Mouse (Mus musculus) lung, adult 18-20 months (tissue): ENCODE measurements around the gene Tmem116.
"Not testable (repeated sequence)": the region's sequence is repeated elsewhere in the genome, so short reads cannot be mapped to it uniquely, and the experiment has no call there.

Source experiments
- DNase-seq, 2 experiments: peaks; one replicate each; pipeline ENCODE4 v3.0.0; 2022; ENCODE audit warnings: mixed read lengths in 2 of 2

Tmem116 gene

DNA sequence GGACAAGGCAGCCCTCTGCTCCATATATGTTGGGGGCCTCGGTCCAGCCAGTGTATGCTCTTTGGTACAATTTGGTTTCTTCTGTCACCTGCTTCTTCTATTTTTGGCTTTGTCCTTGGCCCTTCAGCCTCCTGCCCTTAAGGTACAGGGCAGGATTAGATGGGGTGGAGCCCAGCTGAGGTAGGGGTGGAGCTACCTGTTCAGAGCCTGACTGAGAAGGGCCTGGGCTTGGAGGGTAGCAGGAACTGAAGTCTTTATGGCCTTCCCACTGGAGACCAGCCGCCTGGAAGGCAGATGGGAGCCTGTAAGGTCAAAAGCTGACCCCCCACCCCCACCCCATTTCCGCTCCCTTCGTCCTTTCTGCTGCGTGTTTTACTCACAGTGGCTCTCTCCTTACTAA is 11.3 kb downstream of the Tmem116 start:
- DNase-seq: peak; percentile 72 to 78

DNA sequence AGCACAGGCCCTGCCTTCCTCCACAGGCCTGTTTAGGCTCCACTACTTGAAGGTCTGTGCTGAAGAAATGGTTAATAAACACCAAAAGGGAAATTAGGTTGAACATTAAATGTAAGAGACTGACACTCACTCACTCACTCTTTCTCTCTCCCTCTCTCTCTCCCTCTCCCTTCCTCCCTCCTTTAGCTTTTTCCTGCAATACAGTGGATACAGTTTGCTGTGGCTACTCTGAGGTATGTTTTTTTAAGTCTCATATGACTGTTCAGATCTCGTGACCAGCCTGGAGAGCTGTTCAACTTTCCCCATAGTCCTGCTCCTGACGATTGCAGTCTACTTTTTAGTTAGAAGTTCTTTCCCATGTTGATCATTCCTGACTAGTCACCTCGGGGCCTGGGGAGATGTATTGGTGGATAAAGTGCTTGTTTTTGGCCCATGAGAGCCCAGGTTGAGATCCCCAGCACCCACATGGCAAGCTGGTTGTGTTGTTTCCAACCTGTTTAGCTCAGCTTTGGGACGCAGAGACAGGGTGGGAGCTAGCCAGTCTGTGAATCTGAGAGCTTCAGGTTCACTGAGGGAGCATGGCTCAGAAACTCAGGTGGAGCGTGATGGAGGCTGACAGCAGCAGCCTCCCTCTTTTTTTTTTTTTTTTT is 12.0 kb downstream of the Tmem116 start:
- peak in 1 of 2 experiments; percentile 43 for DNase-seq

- peak; percentile 24 to 48 for DNase-seq
Measured at GRCm38 (mm10) chr5:121469566-121469965, 17.9 kb downstream of the Tmem116 start.

DNA sequence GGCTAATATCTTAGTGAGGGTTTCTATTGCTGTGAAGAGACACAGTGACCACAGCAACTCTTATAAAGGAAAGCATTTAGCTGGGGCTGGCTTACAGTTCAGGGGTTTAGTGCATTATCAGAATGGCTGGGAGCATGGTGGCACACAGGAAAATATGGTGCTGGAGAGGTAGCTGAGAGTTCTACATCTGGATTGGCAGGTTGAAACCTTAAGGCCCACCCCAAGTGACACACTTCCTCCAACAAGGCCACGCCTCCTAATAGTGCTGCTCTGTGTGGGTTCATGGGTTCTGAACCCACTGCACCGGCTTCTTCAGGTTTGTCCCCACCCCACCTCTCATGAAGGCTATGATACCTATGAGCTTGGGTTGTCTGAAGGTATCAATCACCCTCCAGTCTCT is 20.7 kb downstream of the Tmem116 start:
- no peak for DNase-seq

DNA sequence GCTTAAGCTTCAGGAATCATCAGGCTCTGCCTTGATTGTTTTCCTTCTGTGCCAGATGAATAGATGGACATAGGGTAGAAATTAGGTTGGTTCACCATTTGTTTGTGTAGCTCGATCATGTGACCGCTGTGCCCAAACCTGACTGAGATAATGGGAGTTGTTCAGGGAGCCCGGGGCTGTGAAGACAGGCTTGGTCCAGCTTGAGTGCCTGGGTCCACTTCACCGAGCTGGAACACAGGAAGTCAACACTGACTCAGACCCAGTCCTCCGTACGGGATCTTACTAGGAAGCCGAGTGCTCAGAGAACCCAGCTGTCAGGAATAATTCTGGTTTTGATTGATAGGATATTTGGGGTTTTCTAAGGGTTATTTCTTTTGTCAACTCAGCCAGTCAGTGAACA is 22.9 kb downstream of the Tmem116 start:
- peak; percentile 56 to 70 for DNase-seq

DNA sequence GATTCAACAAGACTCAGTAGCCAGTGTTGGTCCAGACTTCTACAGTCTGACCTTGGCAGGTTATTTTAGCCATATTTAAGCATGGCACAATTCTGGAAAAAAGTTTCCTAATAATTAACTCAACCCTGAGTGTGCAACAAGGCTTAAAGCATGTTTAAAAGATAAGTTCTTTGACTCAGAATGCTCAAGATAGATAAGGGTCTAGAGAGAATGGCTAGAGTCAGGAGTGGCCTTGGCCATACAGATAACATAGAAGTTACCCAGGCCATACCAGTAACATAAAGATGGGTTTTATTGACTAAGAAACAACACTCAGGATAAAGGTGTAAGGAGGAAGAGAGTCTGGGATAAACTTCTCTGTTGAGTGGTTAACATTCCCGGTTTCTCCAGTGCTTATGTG is 24.3 kb downstream of the Tmem116 start:
- DNase-seq: no peak

- DNase-seq: peak in 1 of 2 experiments; percentile 34
Measured at GRCm38 (mm10) chr5:121477680-121478079, 26.0 kb downstream of the Tmem116 start.

DNA sequence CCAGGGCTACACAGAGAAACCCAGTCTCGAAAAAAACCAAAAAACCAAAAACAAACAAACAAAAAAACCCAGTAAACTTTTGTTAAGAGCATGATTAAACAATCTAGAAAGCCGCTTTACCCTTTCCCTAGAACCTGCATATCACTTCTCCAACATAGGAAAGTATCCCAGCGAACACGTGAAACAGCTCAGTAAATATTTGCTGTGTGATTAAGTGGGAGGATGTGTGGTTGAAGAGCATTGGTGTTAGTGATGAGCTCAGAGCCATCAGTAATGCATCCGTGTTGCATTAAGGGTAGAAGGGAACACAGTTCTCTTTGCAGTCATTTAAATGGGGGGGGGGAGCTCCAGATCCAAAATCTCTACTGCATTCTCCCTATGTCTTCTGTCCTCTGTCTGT is 33.1 kb downstream of the Tmem116 start:
- DNase-seq: no peak

DNA sequence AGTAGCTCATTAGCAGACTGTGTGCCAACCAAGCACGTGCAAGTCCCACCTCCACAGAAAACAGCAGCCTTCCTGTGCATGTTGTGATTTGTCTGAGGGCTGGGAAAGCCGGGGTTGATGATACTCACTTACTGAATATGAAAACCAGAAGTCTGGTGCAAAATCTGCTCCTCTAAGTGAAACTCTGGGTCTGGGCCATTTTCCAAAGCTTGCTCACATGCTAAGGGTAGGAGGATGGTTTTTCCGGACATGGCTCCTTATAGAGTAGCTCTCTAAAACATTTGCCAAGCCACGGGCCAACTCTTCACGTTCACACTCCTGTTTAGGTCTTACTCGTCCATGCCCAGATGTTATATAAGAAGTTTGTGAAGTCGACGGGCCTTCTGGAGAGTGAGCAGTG is 41.6 kb downstream of the Tmem116 start:
- no peak for DNase-seq

GRCm38 (mm10) chr5:121500719-121501118 is 49.0 kb downstream of the Tmem116 start:
- DNase-seq: no peak

DNA sequence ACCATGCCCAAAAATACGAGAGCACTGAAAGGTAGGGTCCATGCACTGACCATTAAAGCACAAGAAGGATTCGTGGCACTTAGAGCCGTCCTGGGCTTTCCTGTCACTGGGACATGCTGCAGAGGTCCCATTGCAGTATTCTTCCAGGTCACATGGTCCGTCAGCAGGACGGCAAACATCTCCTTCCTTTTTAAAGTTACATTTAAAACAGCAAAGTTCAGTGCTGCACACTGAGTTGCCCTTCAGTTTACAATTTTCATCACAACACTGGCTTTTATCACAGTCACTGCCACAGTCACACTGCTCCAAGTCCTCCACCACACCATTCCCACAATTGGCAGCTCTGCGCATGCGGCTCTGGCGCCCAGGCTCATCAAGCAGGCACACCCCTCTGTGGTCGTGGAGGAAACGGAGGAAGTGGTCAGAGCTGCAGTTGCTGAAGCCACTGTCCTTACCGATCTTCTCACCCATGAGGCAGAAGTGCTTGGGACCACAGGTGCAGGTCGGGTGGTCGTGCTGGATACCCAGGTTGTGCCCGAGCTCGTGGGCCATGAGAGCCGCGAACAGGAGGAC is 49.8 kb downstream of the Tmem116 start:
- peak in 1 of 2 experiments; percentile 12 for DNase-seq

GRCm38 (mm10) chr5:121503231-121503630 is 51.5 kb downstream of the Tmem116 start, which contains the start of gene Adam1b:
Gene Adam1b (minus strand): TSS chr5:121503435.
- no peak for DNase-seq

- no peak for DNase-seq
Measured at GRCm38 (mm10) chr5:121506846-121507245, 55.2 kb downstream of the Tmem116 start.

DNA sequence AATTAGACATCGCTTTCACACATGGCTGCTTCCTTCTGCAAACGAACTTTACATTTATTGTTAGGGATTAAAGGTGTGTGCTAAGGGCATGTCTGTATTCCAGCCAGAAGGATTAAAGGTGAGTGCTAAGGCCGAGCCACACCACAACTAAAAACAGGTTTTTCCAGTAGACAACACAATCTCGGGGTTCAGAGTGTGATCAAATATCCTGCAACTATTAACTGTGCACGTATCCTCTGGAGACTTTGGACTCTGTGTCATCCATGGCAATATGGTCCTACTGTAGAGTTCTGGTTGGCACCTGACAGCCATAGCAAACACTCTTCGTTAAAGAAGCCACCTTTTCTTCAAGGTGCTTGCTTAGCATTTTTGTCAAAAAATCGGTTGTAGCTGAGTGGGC is 58.3 kb downstream of the Tmem116 start:
- no peak for DNase-seq

- no peak for DNase-seq
Measured at GRCm38 (mm10) chr5:121518983-121519382, 67.3 kb downstream of the Tmem116 start.

DNA sequence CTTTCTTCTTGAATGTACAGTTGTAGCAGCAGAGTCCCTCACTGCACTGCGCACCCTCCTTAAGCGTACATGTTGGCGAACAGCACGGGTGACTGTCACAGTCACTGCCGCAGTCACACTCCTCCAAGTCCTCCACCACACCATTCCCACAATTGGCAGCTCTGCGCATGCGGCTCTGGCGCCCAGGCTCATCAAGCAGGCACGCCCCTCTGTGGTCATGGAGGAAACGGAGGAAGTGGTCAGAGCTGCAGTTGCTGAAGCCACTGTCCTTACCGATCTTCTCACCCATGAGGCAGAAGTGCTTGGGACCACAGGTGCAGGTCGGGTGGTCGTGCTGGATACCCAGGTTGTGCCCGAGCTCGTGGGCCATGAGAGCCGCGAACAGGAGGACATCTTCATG is 68.1 kb downstream of the Tmem116 start:
- not testable (repeated sequence) for DNase-seq

DNA sequence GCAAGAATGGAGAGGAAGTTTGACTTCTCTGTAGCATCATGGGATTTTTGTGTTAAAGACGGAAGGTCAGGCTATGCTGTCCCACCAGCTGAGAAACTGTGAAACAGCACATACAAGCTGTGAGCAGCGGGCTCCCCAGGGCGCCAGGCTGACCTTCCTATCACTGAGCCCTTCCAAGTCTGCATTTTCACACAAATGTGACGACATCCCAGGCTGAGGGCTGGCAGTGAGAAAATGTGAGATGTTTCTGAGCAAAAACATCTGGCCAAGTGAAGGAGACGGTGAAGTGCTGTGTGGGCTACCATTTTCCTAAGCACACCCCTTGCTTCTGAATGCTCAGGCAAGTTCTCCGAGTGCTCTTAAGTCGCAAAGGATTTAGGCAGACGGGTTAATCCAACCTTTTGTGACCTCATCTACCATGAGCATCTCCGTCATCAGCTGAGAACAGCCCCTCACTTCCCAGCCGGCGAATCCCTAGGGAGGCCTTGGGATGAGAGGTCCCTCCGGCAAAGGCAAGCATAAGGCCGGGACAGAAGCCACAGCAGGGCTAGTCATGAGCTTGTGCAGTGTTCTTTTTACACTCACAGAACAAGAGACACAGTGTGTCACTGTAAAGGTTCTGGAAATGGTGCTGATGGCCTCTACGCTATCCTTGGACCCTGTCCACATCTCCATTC is 74.2 kb downstream of the Tmem116 start:
- no peak for DNase-seq

DNA sequence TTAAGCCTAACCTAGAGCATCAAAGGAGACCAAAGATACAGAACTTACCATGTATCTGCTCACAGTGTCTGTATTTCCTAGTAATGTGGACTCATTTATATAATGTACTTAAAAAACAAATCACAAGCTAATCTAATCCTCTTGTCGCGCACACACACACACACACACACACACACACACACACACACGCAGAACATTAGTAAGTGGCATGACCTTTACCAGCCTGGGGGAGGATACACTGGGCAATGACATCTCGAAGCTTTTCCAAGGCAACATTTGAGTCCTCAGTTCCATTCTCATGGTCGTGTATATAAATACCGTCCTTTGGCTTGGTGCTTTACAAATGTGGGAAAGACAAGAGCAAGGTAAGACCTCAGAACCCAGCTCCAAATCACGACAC is 74.8 kb downstream of the Tmem116 start:
- DNase-seq: no peak

DNA sequence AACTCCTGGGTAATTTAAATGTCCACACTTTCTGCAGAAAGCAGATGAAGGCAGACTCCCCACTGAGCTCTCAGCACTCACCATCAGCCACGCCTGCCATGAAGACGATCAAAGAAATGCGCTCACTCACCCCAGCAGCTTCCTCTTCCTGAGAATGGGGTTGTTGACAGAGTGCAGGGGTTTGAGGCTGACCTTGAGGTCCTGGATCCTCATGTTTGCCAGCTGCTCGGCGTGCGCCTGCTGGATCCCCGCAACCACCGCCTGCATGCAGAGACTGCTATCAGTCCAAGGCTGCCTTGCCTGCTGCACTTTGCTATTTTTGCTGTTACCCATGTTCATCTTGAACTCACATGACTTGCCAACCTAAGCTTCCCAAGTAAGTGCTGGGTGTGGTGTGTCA is 75.3 kb downstream of the Tmem116 start:
- peak in 1 of 2 experiments; percentile 9 for DNase-seq

GRCm38 (mm10) chr5:121534521-121534920 is 82.8 kb downstream of the Tmem116 start:
- no peak for DNase-seq

- no peak for DNase-seq
Measured at GRCm38 (mm10) chr5:121535116-121535515, 83.4 kb downstream of the Tmem116 start.

GRCm38 (mm10) chr5:121536921-121537555 is 85.3 kb downstream of the Tmem116 start:
- no peak for DNase-seq

DNA sequence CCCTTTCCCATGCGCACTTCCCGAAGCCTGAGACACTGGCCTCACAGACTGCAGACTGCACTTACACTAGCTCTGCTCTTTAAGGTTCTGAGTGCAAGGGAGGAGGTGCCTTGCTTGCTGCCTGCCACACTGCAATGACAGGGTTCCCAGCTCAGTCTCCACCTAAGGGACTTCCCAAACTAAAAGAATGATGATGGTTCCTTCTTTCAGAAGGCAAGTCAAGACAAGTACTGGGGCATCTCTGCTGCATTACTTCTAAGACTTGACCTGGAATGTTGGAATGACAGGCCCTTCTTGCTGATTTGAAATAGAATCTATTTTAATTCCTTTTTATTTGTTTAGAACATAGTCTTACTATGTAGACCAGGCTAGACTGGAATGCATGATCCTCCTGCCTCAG is 85.9 kb downstream of the Tmem116 start:
- DNase-seq: no peak

GRCm38 (mm10) chr5:121540066-121540465 is 88.4 kb downstream of the Tmem116 start:
- no peak for DNase-seq
